Mouse (Mus musculus) inflammation-experienced regulatory T-cells, adult 6 months (primary cell): ENCODE measurements around the gene Theg. TPM values are rescaled to one million over a fixed set of nuclear protein-coding genes. Genes with fewer than 3 reads are reported as not detected.
A peak's percentile ranks its signal among the peaks of the same experiment; 100 is the strongest.

Experiments
- ATAC-seq: one replicate; pipeline ENCODE4 v1.8.0; 2017
- polyA plus RNA-seq, 3 experiments: library from polyadenylated mRNA; unstranded; fragments of 100-300 nt; shearing (Covaris generic); gene quantifications; one replicate each; pipeline ENCODE4 v1.2.1; 2017

Theg gene
- polyA plus RNA-seq, 3 experiments from 2014 or later: not detected

- no peak for ATAC-seq
These were observed 51.7 kb downstream of the Theg start for GRCm38 (mm10) chr10:79535431-79535830.

- no peak for ATAC-seq
These were observed 52.7 kb downstream of the Theg start for GRCm38 (mm10) chr10:79534426-79534825.

- peak; percentile 68 for ATAC-seq
These were observed 53.8 kb downstream of the Theg start, which contains the start of gene Plpp2 for GRCm38 (mm10) chr10:79533126-79533911. TSS of gene Plpp2 (minus strand) at chr10:79533796.

- ATAC-seq: no peak
These were observed 54.5 kb downstream of the Theg start for GRCm38 (mm10) chr10:79532678-79533077.

GRCm38 (mm10) chr10:79531593-79531992, 55.5 kb downstream of the Theg start:
- no peak for ATAC-seq

- no peak for ATAC-seq
These were observed 56.4 kb downstream of the Theg start for GRCm38 (mm10) chr10:79530721-79531120.

- ATAC-seq: no peak
These were observed 56.9 kb downstream of the Theg start for GRCm38 (mm10) chr10:79530241-79530640.

- ATAC-seq: no peak
These were observed 59.0 kb downstream of the Theg start for GRCm38 (mm10) chr10:79528081-79528480.

GRCm38 (mm10) chr10:79527453-79527845, 59.7 kb downstream of the Theg start:
- ATAC-seq: no peak

GRCm38 (mm10) chr10:79526661-79527452, 60.3 kb downstream of the Theg start:
- no peak for ATAC-seq

Other genes starting within 250 kb of the Theg start
- under 1 TPM in 2 of 3 experiments, not detected in 1; 0.20 to 0.24 TPM for gene Vmn2r82, start 230.8 kb downstream of the Theg start, polyA plus RNA-seq
- not detected for gene Vmn2r83, start 118.6 kb downstream of the Theg start, polyA plus RNA-seq
- 1 to 10 TPM; 2.4 to 5.8 (median 2.9) TPM for gene Plpp2, start 53.5 kb downstream of the Theg start, polyA plus RNA-seq
- gene Mier2, start 32.1 kb downstream of the Theg start, polyA plus RNA-seq: 10 to 100 TPM; 11.6 to 15.0 (median 13.1) TPM
- not detected for gene C2cd4c, start 26.7 kb upstream of the Theg start, polyA plus RNA-seq
- gene Shc2, start 50.6 kb upstream of the Theg start, polyA plus RNA-seq: not detected
- not detected for gene Odf3l2, start 58.4 kb upstream of the Theg start, polyA plus RNA-seq
- gene Madcam1, start 77.2 kb upstream of the Theg start, polyA plus RNA-seq: not detected
- 10 to 100 TPM; 15.9 to 25.7 (median 17.5) TPM for gene Tpgs1, start 82.0 kb upstream of the Theg start, polyA plus RNA-seq
- gene Cdc34, start 94.9 kb upstream of the Theg start, polyA plus RNA-seq: 10 to 100 TPM; 13.9 to 26.7 (median 20.5) TPM
- 1 to 10 TPM in 1 of 3 experiments, under 1 TPM in 2; 0.62 to 3.2 (median 0.94) TPM for gene Gzmm, start 101.7 kb upstream of the Theg start, polyA plus RNA-seq
- gene Bsg, start 117.2 kb upstream of the Theg start, polyA plus RNA-seq: 100 to 1,000 TPM; 116 to 152 (median 121) TPM
- not detected for gene Hcn2, start 129.3 kb upstream of the Theg start, polyA plus RNA-seq
- gene Polrmt, start 159.2 kb upstream of the Theg start, polyA plus RNA-seq: 10 to 100 TPM; 10.6 to 19.2 (median 17.1) TPM
- gene Fgf22, start 167.7 kb upstream of the Theg start, polyA plus RNA-seq: under 1 TPM in 1 of 3 experiments, not detected in 2; 0.24 TPM
- gene Rnf126, start 179.6 kb upstream of the Theg start, polyA plus RNA-seq: 1 to 10 TPM; 2.1 to 2.8 (median 2.7) TPM
- gene Fstl3, start 189.9 kb upstream of the Theg start, polyA plus RNA-seq: 1 to 10 TPM in 1 of 3 experiments, under 1 TPM in 1, not detected in 1; 0.21 to 1.2 TPM
- 1 to 10 TPM in 1 of 3 experiments, under 1 TPM in 1, not detected in 1; 0.57 to 1.1 TPM for gene Prss57, start 203.6 kb upstream of the Theg start, polyA plus RNA-seq
- gene Palm, start 206.2 kb upstream of the Theg start, polyA plus RNA-seq: under 1 TPM in 1 of 3 experiments, not detected in 2; 0.43 TPM
- not detected for gene Misp, start 233.7 kb upstream of the Theg start, polyA plus RNA-seq